Mouse (Mus musculus) brain, embryonic 18.5 days (tissue): ENCODE measurements around the gene Lclat1.
"Not testable (repeated sequence)": the region's sequence is repeated elsewhere in the genome, so short reads cannot be mapped to it uniquely, and the experiment has no call there.

ENCODE experiments used
- DNase-seq: peaks from one replicate; pipeline ENCODE4 v3.0.0-alpha.2; 2012; ENCODE audit warnings: low read depth, low spot score

The Lclat1 gene

DNA sequence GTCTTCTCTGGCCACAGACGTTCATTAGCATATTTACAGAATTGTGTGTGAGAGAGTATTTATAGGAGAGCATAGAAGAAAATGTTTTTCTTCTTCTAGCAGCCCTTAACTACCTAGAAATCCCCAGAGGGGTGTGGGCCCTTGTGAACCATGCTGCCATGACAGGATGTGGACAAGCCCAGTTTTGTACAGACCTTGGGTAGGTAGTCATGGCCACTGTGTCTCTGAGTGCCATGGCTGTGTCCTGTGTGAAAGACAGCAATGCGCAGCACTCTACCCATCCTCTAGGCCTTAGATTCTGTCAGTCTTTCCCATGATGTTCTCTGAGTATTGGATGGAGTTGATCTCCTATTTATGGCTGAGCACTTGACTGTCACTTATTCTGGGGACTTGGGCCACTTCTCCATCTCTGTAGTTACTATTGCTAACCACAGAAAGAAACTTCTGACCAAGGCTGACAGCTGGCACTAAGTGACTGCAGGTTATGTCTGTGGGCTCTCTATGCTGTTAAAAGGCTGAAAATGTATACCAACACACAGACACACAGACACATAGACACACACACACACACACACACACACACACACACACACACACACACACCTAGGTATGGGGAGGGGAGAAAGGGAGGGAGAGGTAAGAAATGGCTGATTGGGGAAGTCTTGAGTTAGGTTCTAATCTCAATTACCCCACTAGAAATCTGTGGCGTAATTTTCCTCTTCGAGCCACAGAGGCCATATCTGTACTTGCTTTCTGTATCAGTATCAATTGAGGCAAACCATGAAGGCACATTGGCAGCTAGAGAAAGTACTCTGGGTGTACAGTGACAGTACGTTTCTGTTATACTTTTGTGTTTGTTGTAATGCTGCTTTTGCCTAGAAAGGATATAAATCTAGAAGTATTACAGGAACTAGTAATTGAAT, 29.0 kb downstream of the Lclat1 start:
- DNase-seq = no peak

DNA sequence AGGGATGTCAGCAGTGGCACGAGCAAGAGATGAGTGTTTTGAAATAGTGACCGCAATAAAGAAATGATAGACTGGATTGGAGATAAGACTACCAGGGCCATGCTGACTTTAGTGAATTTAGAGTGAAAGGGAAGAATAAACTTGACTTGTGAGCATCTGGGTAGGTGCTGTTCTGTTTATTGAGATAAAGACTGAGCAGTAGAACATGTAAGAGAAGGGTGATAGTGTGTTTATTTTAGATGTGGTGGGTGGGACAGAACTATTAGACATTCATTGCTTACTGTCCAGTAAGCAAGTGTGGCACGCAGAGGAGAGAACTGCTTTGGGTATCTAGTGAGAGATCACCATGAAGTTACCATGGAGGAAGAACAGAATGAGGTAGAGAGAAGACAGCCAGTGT, 30.4 kb downstream of the Lclat1 start:
- DNase-seq = no peak

DNA sequence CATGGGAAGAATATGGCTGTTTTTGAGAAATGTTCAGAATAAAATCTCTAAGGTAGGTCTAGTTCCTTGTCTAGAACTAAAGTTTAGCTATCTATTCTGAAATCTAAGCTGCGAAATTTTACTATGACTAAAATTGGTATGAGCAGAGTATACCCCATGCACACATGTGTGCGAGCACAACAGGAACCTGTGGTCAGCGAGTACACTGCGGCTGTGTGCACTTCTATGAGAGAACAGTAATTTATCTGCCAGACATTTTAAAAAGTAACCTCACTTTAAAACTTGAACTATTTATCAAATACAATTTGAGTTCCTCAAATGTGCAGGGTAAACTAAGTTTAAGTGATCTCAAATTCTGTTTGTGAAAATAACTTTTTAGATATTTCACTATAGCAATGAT, 34.2 kb downstream of the Lclat1 start:
- no peak for DNase-seq

DNA sequence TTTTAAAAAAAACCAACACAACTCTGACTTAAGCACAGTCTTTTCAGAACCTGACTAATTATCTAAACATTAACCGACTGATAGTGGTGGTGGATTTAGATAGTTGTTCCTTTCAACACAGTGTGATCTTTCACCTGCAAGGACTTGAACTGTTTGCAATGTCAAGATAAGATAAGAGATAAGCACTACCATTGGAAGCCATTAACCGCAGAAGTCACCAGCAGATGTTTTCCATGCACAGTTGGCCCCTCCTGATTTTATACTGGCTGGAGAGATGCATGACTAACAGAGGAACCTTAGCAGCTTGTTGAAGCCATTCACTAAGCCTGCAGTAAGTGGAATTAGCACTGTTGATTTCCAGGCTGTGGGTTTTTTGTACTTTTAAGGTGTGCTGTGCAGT, 34.7 kb downstream of the Lclat1 start:
- DNase-seq = no peak

DNA sequence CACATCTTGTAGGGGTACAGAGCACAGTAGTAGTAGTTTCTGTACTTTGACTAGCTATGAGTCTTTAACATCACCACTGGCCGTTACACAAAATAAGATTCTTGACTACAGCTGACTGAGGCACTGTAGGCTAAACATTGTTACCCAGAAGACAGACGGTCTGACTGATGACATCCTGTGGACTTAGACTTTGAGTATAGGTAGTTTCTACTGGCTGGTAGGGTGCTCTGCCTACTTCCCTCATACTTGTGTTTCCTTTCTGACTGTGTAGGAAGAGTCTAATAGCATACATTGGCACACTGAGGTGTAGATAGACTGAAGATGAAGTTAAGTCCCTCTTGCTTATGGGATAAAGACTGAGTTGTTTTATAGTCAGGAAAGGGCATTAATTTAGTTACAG, 37.6 kb downstream of the Lclat1 start:
- DNase-seq = no peak

DNA sequence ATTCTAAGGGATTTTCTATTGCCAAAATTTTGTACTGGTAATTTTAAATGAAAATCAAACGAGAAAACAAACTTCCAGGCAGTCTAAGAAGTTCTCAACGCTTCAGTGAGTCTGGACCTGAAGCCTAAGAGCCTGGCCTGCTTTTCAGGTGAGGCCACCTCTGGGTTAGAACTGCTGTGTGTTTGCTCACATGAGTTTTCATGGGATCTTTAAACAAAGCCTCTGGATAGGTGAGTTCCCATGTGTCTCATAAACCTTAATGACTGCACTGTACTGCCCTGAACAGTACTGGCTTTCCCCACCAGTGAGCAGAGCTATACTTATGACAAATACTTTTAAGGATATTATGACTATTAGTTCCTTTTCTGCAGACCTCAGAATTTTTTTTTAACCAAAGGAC, 40.8 kb downstream of the Lclat1 start:
- DNase-seq = no peak

DNA sequence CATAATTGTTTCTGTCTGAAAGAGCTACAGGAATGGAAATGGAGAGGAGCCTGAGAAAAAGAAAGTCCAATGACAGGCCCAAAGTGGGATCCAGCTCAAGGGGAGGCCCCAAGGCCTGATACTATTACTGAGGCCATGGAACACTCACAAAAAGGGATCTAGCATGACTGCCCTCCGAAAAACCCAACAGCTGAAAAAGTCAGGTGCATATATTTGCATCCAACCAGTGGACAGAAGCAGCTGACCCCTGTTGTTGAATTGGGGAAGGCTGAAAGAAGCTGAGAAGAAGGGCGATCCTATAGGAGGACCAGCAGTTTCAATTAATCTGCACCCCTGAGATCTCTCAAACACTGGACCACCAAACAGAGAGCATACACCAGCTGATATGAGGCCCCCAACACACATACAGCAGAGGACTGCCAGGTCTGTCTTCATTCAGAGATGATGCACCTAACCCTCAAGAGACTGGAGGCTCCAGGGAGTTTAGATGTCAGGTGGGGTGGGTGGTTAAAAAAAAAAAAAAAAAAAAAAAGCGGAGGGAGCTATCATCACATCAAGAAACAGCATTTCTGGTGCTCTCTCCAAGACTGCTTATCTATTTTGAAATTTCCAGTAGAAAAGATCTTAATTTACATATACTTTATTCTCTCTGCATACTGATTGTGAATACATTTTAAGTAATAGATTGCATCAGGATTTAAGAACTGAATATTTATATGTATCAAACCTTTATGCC, 45.2 kb downstream of the Lclat1 start:
- not testable (repeated sequence) for DNase-seq

DNA sequence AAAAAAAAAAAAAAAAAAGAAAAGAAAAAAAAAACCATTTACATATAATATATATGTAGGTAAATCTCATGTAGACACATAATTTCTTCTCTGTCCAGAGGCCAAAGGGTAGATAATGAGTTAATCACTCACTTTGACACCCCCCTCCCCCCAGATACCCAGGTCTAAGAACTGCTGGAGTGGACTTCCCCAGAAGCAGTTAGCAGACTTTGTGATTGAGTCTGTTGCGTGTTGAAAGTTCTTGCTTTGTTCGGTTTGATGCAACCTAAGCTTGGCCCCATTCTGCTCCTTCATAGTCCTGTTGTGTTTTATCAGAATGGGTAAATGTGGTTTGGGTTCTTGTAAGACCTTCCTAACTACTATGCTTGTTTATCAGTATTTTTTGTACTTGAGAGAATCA, 45.9 kb downstream of the Lclat1 start:
- DNase-seq = no peak

DNA sequence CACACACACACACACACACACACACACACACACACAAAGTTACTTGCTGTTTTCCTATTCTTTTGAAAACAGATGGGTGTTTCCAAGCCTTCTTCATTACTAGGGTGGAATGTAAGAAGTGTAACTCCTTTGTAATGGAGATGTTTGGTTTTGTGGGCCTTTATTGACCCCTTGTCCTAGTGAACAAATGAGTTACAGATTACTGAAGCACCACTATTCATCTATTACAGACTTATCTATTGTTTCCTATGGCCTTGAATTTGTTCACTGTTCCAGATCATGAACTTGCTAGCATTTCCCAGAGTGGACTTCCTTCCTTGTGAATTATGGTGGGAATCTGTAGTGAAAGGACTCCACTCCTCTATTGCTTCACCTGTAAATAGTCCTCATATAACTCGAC, 48.8 kb downstream of the Lclat1 start:
- no peak for DNase-seq

DNA sequence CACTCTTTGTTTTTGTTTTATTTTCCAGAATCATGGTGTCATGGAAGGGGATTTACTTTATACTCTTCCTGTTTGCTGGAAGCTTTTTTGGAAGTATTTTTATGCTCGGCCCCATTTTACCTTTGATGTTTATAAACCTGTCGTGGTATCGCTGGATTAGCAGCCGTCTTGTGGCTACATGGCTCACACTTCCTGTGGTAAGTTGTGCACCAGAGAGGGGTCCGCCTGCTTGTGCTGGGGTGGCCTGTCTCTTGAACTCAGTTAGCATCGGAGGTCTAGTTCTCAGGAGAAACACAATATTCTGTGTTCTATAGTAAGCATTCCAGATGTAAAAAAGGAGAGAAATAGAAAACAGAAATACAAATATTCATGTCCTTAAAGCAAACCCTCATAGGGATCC, 54.0 kb downstream of the Lclat1 start:
- no peak for DNase-seq

DNA sequence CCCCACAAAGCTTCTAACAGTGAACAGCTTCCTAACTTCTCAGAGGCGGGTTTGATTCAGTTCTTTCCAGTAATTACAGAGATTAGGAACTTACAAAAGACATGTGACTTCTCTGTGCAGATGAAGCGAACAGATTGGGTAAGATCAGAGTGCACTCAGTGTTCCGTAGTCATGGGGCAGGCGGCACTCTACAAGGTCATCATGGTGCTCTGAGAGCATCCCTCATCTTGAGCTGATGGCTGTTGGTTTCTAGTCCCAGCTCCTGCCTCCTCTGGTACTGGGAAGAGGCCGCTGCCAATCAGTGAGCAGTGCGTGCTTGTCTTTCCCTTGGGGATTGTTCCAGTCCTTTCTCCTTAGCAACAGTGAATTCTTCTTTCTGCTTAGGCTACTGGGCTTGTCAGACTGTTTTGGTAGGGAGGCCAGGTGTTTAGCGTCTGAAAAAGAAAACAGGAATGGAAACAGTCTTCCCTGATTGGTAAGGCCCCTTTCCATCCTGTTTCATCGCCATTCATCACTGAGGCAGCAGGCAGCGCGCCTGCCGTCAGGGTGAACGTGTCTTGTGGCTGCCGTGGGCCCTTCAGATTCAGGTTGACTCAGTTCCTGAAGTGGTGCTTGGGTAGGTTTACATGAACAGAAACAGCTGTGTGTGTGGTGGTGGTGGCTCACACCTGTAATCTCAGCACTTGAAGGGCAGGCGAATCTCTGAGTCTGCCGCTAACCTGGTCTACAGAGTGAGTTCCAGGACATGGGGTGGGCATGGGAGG, 54.8 kb downstream of the Lclat1 start:
- DNase-seq = no peak

DNA sequence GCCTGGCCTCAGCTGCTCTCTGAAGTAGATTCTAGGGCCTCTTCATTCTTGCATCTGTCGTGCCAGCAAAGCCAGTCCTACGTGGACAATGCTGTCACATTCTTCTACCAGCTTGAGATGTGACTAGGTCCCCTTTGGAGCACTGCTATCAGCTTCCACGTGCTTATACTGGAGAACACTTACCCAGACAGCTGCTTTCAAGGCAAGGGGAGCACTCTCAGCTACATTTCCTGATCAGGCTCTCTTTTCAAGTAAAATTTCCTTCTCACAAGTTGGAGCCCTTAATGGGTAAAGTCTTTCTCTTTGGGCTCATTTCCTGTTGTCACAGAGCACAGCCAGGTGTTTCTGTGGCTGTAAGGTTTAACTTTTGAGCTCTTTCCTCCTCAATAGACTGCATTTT, 55.8 kb downstream of the Lclat1 start:
- DNase-seq = no peak

DNA sequence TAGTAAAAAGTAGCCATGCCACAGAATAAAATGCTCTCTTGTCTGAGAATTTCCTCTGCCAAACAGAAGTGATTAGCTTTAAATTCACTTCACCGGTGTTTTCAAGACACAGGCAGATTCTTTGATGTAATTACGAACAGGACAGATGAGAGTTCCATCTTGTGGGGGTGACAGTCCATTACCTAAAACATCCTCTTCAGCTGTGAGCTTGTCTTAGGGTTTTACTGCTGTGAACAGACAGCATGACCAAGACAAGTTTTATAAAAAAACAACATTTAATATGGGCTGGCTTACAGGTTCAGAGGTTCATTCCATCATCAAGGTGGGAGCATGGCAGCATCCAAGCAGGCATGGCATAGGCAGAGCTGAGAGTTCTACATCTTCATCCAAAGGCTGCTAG, 56.3 kb downstream of the Lclat1 start:
- no peak for DNase-seq

DNA sequence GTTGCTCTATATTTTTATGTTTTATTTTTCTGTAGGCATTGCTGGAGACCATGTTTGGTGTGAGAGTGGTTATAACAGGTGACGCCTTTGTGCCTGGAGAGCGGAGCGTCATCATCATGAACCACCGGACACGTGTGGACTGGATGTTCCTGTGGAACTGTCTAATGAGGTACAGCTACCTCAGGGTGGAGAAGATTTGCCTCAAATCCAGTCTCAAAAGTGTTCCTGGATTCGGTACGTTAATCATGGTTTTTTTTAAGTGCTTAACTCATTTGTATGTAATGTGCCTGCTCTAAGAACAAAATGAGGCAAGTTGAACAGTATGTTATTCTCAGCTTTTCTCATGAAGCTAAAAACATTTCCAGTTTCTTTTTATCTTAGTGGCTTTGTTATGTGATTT, 61.7 kb downstream of the Lclat1 start:
- DNase-seq = no peak

DNA sequence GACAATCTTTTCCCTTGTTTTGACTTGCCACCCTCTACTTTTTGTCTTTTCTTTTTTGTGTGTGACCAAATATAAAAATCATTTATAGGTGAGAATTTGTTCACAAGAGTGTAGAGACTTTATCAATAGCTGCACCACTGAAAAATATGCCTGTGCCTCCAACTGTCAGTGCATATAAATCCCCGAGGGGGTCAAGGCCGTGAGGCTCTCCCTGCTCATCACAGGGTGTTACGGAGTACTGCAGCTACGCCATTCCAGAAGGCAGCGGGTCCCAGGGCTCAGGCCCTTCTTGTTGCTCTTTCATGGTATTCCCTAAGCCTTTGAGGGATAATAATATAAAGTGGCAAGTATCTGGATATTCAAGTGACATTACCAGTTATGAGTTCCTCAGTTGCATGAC, 62.4 kb downstream of the Lclat1 start:
- no peak for DNase-seq

DNA sequence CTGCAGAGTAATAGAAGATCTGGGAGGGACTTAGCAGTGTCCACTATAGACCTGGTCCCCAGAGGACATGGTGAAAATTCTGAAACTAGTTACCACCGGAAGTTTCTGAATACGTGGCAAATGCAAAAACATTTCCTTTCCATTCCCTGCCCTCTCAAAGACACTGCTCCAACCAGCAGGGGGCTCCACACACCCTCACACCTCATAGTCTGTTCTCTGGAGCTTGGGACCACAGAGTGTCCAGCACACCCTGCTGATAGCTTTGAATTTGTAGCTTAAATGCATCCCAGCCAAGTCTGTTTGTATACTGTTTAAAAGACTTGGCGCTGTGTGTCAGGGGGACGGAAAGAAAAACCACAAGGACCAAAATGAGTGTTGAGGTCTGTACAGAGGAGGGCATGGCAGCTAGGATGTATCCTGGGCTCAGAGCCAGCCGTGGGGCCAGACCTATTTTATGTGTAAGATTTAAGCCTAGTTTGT, 66.3 kb downstream of the Lclat1 start:
- no peak for DNase-seq

DNA sequence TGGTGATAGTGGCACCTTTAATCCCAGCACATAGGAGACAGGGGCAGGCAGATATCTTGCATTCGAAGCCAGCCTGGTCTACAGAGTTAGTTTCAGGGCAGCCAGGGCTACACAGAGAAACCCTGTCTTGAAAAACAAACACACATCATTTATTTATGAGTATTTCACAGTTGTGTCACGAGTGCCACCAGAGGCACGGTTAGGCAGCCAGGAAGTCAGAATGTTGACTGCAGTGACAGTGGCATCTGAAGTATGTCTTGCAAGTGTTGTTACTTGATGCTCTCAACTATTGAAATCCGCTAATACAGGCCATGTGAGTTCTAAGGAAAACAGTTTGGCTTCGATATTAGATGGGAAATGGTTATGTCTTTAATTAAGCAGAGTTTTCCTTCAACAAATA, 67.9 kb downstream of the Lclat1 start:
- DNase-seq = no peak

DNA sequence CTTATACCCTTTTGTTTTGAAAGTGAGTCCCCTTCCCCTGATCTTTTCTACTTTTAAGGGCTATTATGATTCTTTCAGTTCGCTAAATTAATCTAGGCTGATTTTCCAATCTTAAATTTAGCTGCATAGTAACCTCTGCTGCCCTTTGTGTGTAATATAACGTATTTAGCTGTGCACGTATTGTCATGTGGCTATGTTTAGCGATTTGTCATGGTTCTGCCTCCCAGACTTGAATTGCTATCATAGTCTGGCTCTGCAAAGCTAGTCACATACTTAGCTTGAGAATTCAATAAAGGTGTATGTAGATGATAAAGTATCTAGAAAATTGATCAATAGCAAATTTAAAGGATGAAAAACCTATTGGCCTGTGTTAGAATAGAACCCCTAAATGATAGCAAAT, 69.3 kb downstream of the Lclat1 start:
- DNase-seq = no peak

DNA sequence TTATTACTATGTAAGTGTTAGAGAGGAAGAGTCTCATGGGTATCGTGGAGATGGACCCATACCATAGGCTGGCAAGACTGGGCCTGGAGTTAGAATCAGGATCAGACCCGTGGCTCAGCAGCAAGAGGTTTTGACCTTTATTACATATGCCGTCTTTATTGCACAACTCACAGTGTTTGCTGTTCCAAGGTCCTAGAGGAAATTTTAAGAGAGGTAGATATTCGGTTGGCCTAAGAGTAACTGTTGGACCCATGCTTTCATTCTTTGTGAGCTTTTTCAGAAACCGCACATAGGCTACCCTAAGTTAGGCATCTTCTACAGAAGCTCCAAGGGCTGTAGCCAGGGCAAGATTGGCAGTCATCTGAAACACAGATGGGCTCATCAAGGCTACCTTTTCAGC, 79.1 kb downstream of the Lclat1 start:
- DNase-seq = no peak

DNA sequence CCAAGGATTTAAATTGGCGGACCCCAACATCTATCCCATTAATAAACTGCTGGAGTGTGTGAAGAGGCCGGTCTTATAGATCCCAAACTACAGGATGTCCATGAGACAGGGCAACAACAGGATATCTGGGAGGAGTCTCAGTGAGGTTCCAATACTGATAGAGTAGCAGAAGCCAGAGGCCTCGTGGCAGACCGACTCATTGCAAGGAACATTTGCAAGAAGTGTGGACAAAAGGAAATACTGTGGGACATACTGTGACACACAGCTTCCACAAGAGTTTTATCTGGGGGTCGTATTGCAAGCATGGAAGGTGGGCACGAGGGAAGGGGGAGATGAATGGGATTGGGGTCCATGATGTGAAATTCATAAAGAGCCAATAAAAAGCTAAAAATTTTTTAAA, 86.4 kb downstream of the Lclat1 start:
- no peak for DNase-seq

DNA sequence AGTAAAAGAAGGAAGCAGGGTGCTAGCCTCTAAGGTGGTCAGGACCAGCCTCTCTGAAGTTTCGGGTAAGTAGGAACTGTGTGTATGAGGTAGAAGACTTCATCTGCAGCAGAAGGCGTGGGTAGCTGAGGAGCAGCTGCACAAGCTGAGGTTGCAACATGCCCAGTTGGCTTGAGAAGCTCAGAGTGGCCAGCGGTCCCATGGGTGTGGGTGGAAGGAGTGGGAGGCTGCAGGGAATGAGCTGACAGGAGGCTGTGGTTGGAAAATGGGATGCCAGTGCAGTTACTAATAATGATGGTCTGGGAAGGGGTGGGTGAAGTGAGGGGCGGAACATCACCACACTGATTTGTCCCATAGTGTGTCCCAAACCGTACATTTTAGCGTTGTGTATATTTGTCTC, 86.8 kb downstream of the Lclat1 start:
- no peak for DNase-seq

DNA sequence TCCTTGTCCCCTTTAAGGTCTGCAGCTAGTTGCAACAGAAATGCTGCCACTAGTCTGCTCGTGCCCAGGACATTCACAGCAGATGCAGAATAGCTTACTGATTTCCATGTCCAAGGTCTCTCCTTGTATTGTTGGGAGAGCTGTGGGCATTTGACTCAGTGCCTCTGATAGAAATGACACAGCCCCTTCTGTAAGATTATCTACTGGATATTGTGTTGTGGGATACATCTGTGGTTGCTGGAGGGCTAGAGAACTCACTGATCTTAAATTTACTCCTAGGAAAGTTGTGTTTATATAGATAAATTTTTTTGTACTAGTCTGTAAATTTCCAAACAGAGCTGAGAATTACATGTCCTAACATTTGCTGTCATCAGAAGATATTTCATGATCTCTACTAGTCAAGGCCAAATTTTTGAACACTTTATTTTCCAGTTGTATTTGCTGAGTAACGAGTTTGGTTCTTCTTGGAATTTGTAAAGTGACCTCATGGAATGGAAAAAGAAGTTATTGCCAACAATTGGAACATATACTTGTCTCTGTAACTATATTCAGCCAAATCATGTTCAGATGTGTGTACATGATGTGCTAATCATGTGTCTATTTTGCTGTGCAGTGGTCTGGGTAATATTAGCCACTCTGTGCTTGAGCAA, 87.4 kb downstream of the Lclat1 start:
- no peak for DNase-seq
